ENCODE assay signal across 26 mouse cellular contexts in genomic region chr11:42528226-42528881, GRCm38 (mm10).
DNase-seq lines count a peak whose midpoint lies in the region; ATAC-seq and TF ChIP-seq lines count a peak whose summit lies in the region.
"Had no signal": no experiment of that assay in that cellular context is flagged by ENCODE, and none has a peak within 500 bp of the region (broad histone marks: within the 10 kb centered on the region; RNA-seq: fewer than 3 reads in every experiment).

No protein-coding gene starts in this region.

- peak overlapping the region; percentile 66 for H3K27ac ChIP-seq in left cerebral cortex, adult 2 months
- H3K27ac ChIP-seq: embryonic facial prominence, embryonic 10.5 days; embryonic facial prominence, embryonic 12.5 days; forebrain, embryonic 10.5 days; forebrain, embryonic 12.5 days had no signal

- ATAC-seq in frontal cortex, adult (ENCODE audit: low TSS enrichment), result peak; percentile 81
- ATAC-seq: activated CD4-positive, CD25-positive, alpha-beta regulatory T cell, adult 4 months; CD4-positive, CD25-positive, alpha-beta regulatory T cell, adult 4 months; forebrain, embryonic 14.5 days; forebrain, embryonic 16.5 days; Patski had no signal

- TF ChIP-seq CTCF in left cerebral cortex, adult 2 months (IDR thresholded peaks at IDR 0.05), result no peak

- H3K4me3 ChIP-seq in left cerebral cortex, adult 2 months, result no peak overlapping the region
- H3K4me3 ChIP-seq: embryonic facial prominence, embryonic 10.5 days; embryonic facial prominence, embryonic 12.5 days; forebrain, embryonic 10.5 days; forebrain, embryonic 12.5 days had no signal

- intact Hi-C loops in left cerebral cortex, adult 2 months (cut with DNase I), result loop anchor here (5.0 to 10.0 kb wide), 6 partner anchors 79 to 1744 kb away; partner anchors contain the start of gene Gabra1
- intact Hi-C loops in left cerebral cortex, postnatal 4 days (cut with DNase I), result no loop called here
- intact Hi-C loops in heart, postnatal 36 days (cut with DNase I), result no loop called here

- no peak for DNase-seq in frontal cortex, postnatal 10 days (ENCODE audit: low spot score in 2 of 2)
- peak in 1 of 2 experiments; percentile 11 for DNase-seq in left cerebral cortex, adult 2 months (ENCODE audit: extremely low spot score in 1 of 2, low spot score in 2 of 2)
- DNase-seq in left cerebral cortex, postnatal 4 days, result no peak
- peak; percentile 79 for DNase-seq in brain, adult 2 months (ENCODE audit: low read depth, low spot score)
- DNase-seq in telencephalon, adult 2 months (ENCODE audit: low read depth, low spot score), result peak; percentile 82
- DNase-seq in heart, postnatal 36 days, result no peak
- DNase-seq: adrenal gland, adult 8-10 months; adrenal gland, postnatal 14 days; adrenal gland, postnatal 36 days; B cell, adult 2 months; cerebellum, adult 11 months; cerebellum, adult 18-20 months; cerebellum, adult 8-10 months; cerebellum, adult 9-11 months; cerebellum, postnatal 14 days; cerebellum, postnatal 36 days had no signal

Comparison
In these comparisons a context has a peak if more than half of its experiments do, and no peak if none do; other contexts are left out.
1. DNase-seq: peak in brain, adult 2 months (single experiment) and telencephalon, adult 2 months (single experiment); none in frontal cortex, postnatal 10 days (0 of 2), left cerebral cortex, postnatal 4 days (single experiment) and heart, postnatal 36 days (0 of 2).